In the genomic region with DNA sequence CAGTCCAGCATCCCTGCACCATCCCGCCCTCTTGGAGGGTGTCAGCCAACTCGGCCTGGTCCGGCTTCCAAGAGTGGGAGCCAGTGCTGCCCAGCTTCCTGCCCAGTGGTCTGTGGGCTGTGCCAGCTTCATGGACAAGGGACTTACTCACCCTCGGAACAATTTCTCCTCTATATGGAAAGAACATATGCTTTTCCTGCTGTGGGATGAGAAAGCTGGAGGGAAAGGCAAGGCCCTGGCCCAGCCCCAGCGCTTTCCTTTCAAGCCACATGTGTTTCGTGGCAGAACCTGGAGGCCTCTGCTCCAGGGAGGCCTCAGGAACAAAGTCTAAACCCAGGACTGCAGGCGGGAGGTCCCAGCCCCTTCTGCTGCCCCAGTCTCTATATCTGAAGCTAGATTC, we compare ENCODE assay signal across 14 mouse cellular contexts.
"Had no signal": no experiment of that assay in that cellular context is flagged by ENCODE, and none has a peak within 500 bp of the region (broad histone marks: within the 10 kb centered on the region; RNA-seq: fewer than 3 reads in every experiment).

No protein-coding gene starts in this region.

- H3K4me1 ChIP-seq: midbrain, embryonic 12.5 days; stomach, embryonic 15.5 days had no signal

- H3K27me3 ChIP-seq: kidney, embryonic 15.5 days; midbrain, embryonic 12.5 days; stomach, embryonic 15.5 days had no signal

- H3K4me3 ChIP-seq: kidney, embryonic 15.5 days; liver, embryonic 15.5 days; megakaryocyte, embryonic 14.5 days; midbrain, embryonic 12.5 days; stomach, embryonic 15.5 days had no signal

- H3K9me3 ChIP-seq: kidney, embryonic 15.5 days; liver, embryonic 15.5 days; megakaryocyte, embryonic 14.5 days; midbrain, embryonic 12.5 days; stomach, embryonic 15.5 days had no signal

- DNase-seq: kidney, adult 2 months; kidney, postnatal 14 days; lung, embryonic 14.5 days; lung, postnatal 10 days; right cerebral cortex, postnatal 14 days; thymus, adult 2 months; thymus, postnatal 36 days had no signal

- H3K27ac ChIP-seq: kidney, embryonic 15.5 days; liver, embryonic 15.5 days; macrophage; midbrain, embryonic 12.5 days; stomach, embryonic 15.5 days had no signal

- H3K9ac ChIP-seq: kidney, embryonic 15.5 days; liver, embryonic 15.5 days; lung, embryonic 14.5 days; midbrain, embryonic 12.5 days; stomach, embryonic 15.5 days had no signal

- H3K36me3 ChIP-seq: kidney, embryonic 15.5 days; liver, embryonic 15.5 days; midbrain, embryonic 12.5 days; stomach, embryonic 15.5 days had no signal

- H3K4me2 ChIP-seq: kidney, embryonic 15.5 days; liver, embryonic 11.5 days; liver, embryonic 15.5 days; lung, embryonic 14.5 days; midbrain, embryonic 12.5 days; stomach, embryonic 15.5 days had no signal
